7 mouse cellular contexts compared by ENCODE assay signal in genomic region chr14:120910320-120910719, GRCm38 (mm10). TPM values are rescaled to one million over a fixed set of nuclear protein-coding genes. Genes with fewer than 3 reads are reported as not detected.
DNase-seq lines count a peak whose midpoint lies in the region; ATAC-seq and TF ChIP-seq lines count a peak whose summit lies in the region.

No protein-coding gene starts in this region.

- peak overlapping the region; percentile 81 for H3K9ac ChIP-seq in lung, embryonic 15.5 days
- peak overlapping the region; percentile 92 for H3K9ac ChIP-seq in heart, embryonic 13.5 days
- H3K9ac ChIP-seq in liver, embryonic 11.5 days (ENCODE audit: low read depth, low read length) = peak overlapping the region; percentile 85
- H3K9ac ChIP-seq in neural tube, embryonic 12.5 days = peak overlapping the region; percentile 82

- H3K4me3 ChIP-seq in lung, embryonic 15.5 days = peak overlapping the region; percentile 88
- peak overlapping the region; percentile 91 for H3K4me3 ChIP-seq in heart, embryonic 13.5 days
- H3K4me3 ChIP-seq in liver, embryonic 11.5 days (ENCODE audit: low read depth, low read length) = peak overlapping the region; percentile 92
- H3K4me3 ChIP-seq in neural tube, embryonic 12.5 days = peak overlapping the region; percentile 90

- H3K36me3 ChIP-seq in lung, embryonic 15.5 days = no peaks in the 10 kb centered on the region
- no peaks in the 10 kb centered on the region for H3K36me3 ChIP-seq in heart, embryonic 13.5 days
- H3K36me3 ChIP-seq in liver, embryonic 11.5 days (ENCODE audit: control insufficient read depth, insufficient read depth, low read length) = no peaks in the 10 kb centered on the region
- H3K36me3 ChIP-seq in neural tube, embryonic 12.5 days = no peaks in the 10 kb centered on the region

- no peak for DNase-seq in lung, postnatal 14 days
- no peak for DNase-seq in Patski (ENCODE audit: low read depth, low spot score)
- DNase-seq in c-Kit-positive CD71-negative TER-119-negative erythroid progenitor cells, embryonic 14.5 days (ENCODE audit: low read depth) = peak; percentile 56
- peak; percentile 80 for DNase-seq in liver, embryonic 11.5 days (ENCODE audit: low spot score)

- H3K4me2 ChIP-seq in lung, embryonic 15.5 days = peak overlapping the region; percentile 89
- H3K4me2 ChIP-seq in heart, embryonic 13.5 days = peak overlapping the region; percentile 97
- H3K4me2 ChIP-seq in liver, embryonic 11.5 days = peak overlapping the region; percentile 95
- peak overlapping the region; percentile 90 for H3K4me2 ChIP-seq in neural tube, embryonic 12.5 days (replicated peaks)

- no peaks in the 10 kb centered on the region for H3K27me3 ChIP-seq in lung, embryonic 15.5 days
- no peaks in the 10 kb centered on the region for H3K27me3 ChIP-seq in Patski
- H3K27me3 ChIP-seq in heart, embryonic 13.5 days (replicated peaks) = no peaks in the 10 kb centered on the region
- H3K27me3 ChIP-seq in liver, embryonic 11.5 days (replicated peaks; ENCODE audit: control insufficient read depth, insufficient read depth, low read length) = no peaks in the 10 kb centered on the region
- H3K27me3 ChIP-seq in neural tube, embryonic 12.5 days (replicated peaks) = no peaks in the 10 kb centered on the region

- POLR2A ChIA-PET in Patski (lab: Charles Lee) = no interaction called here

- peak; percentile 79 for ATAC-seq in lung, embryonic 15.5 days (ENCODE audit: borderline replicate concordance, extremely low read depth, low FRiP score, low TSS enrichment)
- ATAC-seq in Patski = peak; percentile 58
- ATAC-seq in heart, embryonic 13.5 days (ENCODE audit: extremely low read depth, insufficient number of reproducible peaks, low FRiP score, low TSS enrichment) = peak; percentile 45; the same call in 1 of the 2 replicates
- ATAC-seq in liver, embryonic 11.5 days (replicated peaks; ENCODE audit: low FRiP score) = peak; percentile 71
- ATAC-seq in neural tube, embryonic 12.5 days (ENCODE audit: low FRiP score, low read depth) = peak; percentile 88

- H3K9me3 ChIP-seq in lung, embryonic 15.5 days = no peaks in the 10 kb centered on the region
- no peaks in the 10 kb centered on the region for H3K9me3 ChIP-seq in heart, embryonic 13.5 days
- H3K9me3 ChIP-seq in liver, embryonic 11.5 days (ENCODE audit: control insufficient read depth, low read length) = no peaks in the 10 kb centered on the region
- no peaks in the 10 kb centered on the region for H3K9me3 ChIP-seq in neural tube, embryonic 12.5 days

- H3K4me1 ChIP-seq in lung, embryonic 15.5 days = peaks cover 15% of the 10 kb centered on the region
- H3K4me1 ChIP-seq in heart, embryonic 13.5 days = peaks cover 21% of the 10 kb centered on the region
- peaks cover 8% of the 10 kb centered on the region for H3K4me1 ChIP-seq in liver, embryonic 11.5 days (replicated peaks; ENCODE audit: control insufficient read depth, insufficient read depth, low read length)
- peaks cover 12% of the 10 kb centered on the region for H3K4me1 ChIP-seq in neural tube, embryonic 12.5 days

- peak overlapping the region; percentile 79 for H3K27ac ChIP-seq in lung, embryonic 15.5 days
- H3K27ac ChIP-seq in heart, embryonic 13.5 days (replicated peaks) = peak overlapping the region; percentile 78
- H3K27ac ChIP-seq in liver, embryonic 11.5 days (ENCODE audit: low read depth, low read length) = peak overlapping the region; percentile 62
- 0 out of 2 replicates have a peak overlapping the region, but pooled peaks have one; percentile 50 for H3K27ac ChIP-seq in neural tube, embryonic 12.5 days

- CTCF ChIA-PET in Patski (lab: Charles Lee) = interaction anchor here (1.3 to 1.8 kb wide), 2 partner anchors 75 to 79 kb away, joined by 3 to 9 read pairs; no protein-coding TSS in a partner anchor

- no peak for TF ChIP-seq CTCF in Patski (IDR thresholded peaks at IDR 0.05)

- in situ Hi-C loops in Patski (cut with MboI; ENCODE audit: low pct_unique_long_range_greater_than_20kb) = no loop called here

- 0% methylated on average over 17 of the region's 18 CpGs for WGBS in lung, embryonic 15.5 days
- under 1% methylated on average over 18 of the region's 18 CpGs for WGBS in heart, embryonic 13.5 days
- under 1% methylated on average over 18 of the region's 18 CpGs for WGBS in liver, embryonic 11.5 days
- under 1% methylated on average over 18 of the region's 18 CpGs for WGBS in neural tube, embryonic 12.5 days

RNA-seq across cellular contexts. Expression of gene Ipo5, which starts 0.7 kb away (rescaled TPM):
- 88.7 and 89.8 TPM in 2 replicates for polyA plus RNA-seq in lung, embryonic 15.5 days (2015; fragmentation: Nextera tagmentation; extraction: Ambion mirVana)
- polyA plus RNA-seq in Patski (2021) = 137 TPM
- 73.2 and 74.7 TPM in 2 replicates for polyA plus RNA-seq in heart, embryonic 13.5 days (2015; fragmentation: Nextera tagmentation; extraction: Ambion mirVana)
- 133 and 150 TPM in 2 replicates for polyA plus RNA-seq in liver, embryonic 11.5 days (2014; fragmentation: Nextera tagmentation; extraction: Ambion mirVana)
- 83.3 and 88.4 TPM in 2 replicates for polyA plus RNA-seq in neural tube, embryonic 12.5 days (2016; fragmentation: Nextera tagmentation; extraction: Ambion mirVana)

Comparison
In these comparisons a context has a peak if more than half of its experiments do, and no peak if none do; other contexts are left out.
1. DNase-seq: peak in c-Kit-positive CD71-negative TER-119-negative erythroid progenitor cells, embryonic 14.5 days (single experiment) and liver, embryonic 11.5 days (single experiment); none in lung, postnatal 14 days (single experiment) and Patski (single experiment).
2. Peak in every context shown above with its lines, with median percentiles within 50 percentile points of each other: ATAC-seq, H3K27ac ChIP-seq, H3K4me2 ChIP-seq, H3K4me3 ChIP-seq and H3K9ac ChIP-seq.